Mouse (Mus musculus) CH12.LX (cell line): ENCODE results near the gene Ddn. TPM values are rescaled to one million over a fixed set of nuclear protein-coding genes. Genes with fewer than 3 reads are reported as not detected.

Experiments
- DNase-seq: peaks from one replicate; pipeline ENCODE4 v3.0.0-alpha.2; 2013; ENCODE audit errors: extremely low read depth
- H3K27ac ChIP-seq: 2 replicates; pipeline ENCODE4 v1.5.1; 2012; ENCODE audit warnings: low read depth, mild to moderate bottlenecking, control low read depth, moderate library complexity; ENCODE audit not compliant: insufficient read depth
- H3K27me3 ChIP-seq: replicated peaks from 2 replicates; pipeline ENCODE3; 2012; ENCODE audit warnings: inconsistent platforms
- H3K36me3 ChIP-seq, 2 experiments: replicated peaks in 1 of 2; 2 replicates each; pipeline versions ENCODE3 to v1.6.1; 2012; ENCODE audit warnings: inconsistent platforms in 1 of 2, low read length in 1 of 2, mild to moderate bottlenecking in 1 of 2, mixed read lengths in 1 of 2, moderate library complexity in 1 of 2; ENCODE audit not compliant: control insufficient read depth in 1 of 2, insufficient read depth in 1 of 2
- H3K4me1 ChIP-seq, 2 experiments: 2 replicates each; pipeline ENCODE4 v1.6.1; 2012; ENCODE audit warnings: inconsistent platforms in 1 of 2, moderate library complexity in 1 of 2; ENCODE audit not compliant: insufficient read depth in 2 of 2, control insufficient read depth in 1 of 2
- H3K4me2 ChIP-seq: 2 replicates; pipeline ENCODE4 v1.6.1; 2012; ENCODE audit warnings: low read depth, mild to moderate bottlenecking, control low read depth; ENCODE audit not compliant: poor library complexity, insufficient read depth, severe bottlenecking
- H3K4me3 ChIP-seq, 3 experiments: fragments of 150-350 bp in 1 of 3; sonication (generic) in 1 of 3; replicated peaks in 1 of 3; 2 replicates each; pipeline versions ENCODE3 to v1.5.1; 2011 to 2012; ENCODE audit warnings: low read depth in 2 of 3, low read length in 2 of 3, mild to moderate bottlenecking in 2 of 3, moderate library complexity in 2 of 3, control low read depth in 1 of 3, improper control_type of control experiment in 1 of 3, inconsistent platforms in 1 of 3, mixed read lengths in 1 of 3; ENCODE audit not compliant: poor library complexity in 1 of 3
- H3K79me2 ChIP-seq: replicated peaks from 2 replicates; pipeline ENCODE4 v1.6.1; 2012; ENCODE audit warnings: mild to moderate bottlenecking, moderate library complexity; ENCODE audit not compliant: control insufficient read depth, poor library complexity, insufficient read depth, severe bottlenecking; ENCODE audit errors: extremely low read depth
- H3K9ac ChIP-seq: 2 replicates; pipeline ENCODE4 v1.6.1; 2012; ENCODE audit warnings: low read depth, mild to moderate bottlenecking, control low read depth, moderate library complexity; ENCODE audit not compliant: insufficient read depth
- H3K9me3 ChIP-seq: replicated peaks from 2 replicates; pipeline ENCODE3; 2012; ENCODE audit warnings: low read length, inconsistent platforms, mixed read lengths
- CTCF ChIP-seq, 2 experiments: IDR thresholded peaks in 1 of 2; conservative IDR thresholded peaks in 1 of 2; 2 replicates each; pipeline ENCODE4 v1.5.1; 2011 to 2012; ENCODE audit warnings: low read depth in 2 of 2, low read length in 2 of 2, improper control_type of control experiment in 1 of 2, inconsistent platforms in 1 of 2, mild to moderate bottlenecking in 1 of 2, moderate library complexity in 1 of 2
- EP300 ChIP-seq: IDR thresholded peaks from 2 replicates; pipeline ENCODE4 v1.6.1; 2011; ENCODE audit warnings: low read length, improper control_type of control experiment
- HCFC1 ChIP-seq: IDR thresholded peaks from 2 replicates; pipeline ENCODE4 v1.6.1; 2012; ENCODE audit warnings: low read depth, mild to moderate bottlenecking, inconsistent platforms, low read length, improper control_type of control experiment
- JUN ChIP-seq: IDR thresholded peaks from 2 replicates; pipeline ENCODE4 v1.6.1; 2011; ENCODE audit warnings: low read depth, mild to moderate bottlenecking, low read length, improper control_type of control experiment, moderate library complexity; ENCODE audit not compliant: insufficient read depth
- MYC ChIP-seq: IDR thresholded peaks from 2 replicates; pipeline ENCODE4 v1.6.1; 2011; ENCODE audit warnings: low read depth, mild to moderate bottlenecking, improper control_type of control experiment, low read length
- POLR2A ChIP-seq: IDR thresholded peaks from 2 replicates; pipeline ENCODE4 v1.6.1; 2011; ENCODE audit warnings: low read depth, mild to moderate bottlenecking, improper control_type of control experiment, low read length
- RAD21 ChIP-seq: IDR thresholded peaks from 2 replicates; pipeline ENCODE4 v1.6.1; 2011; ENCODE audit warnings: low read depth, mild to moderate bottlenecking, low read length, improper control_type of control experiment, moderate library complexity
- SMC3 ChIP-seq: IDR thresholded peaks from 2 replicates; pipeline ENCODE4 v1.6.1; 2011; ENCODE audit warnings: low read depth, low read length, improper control_type of control experiment
- TBP ChIP-seq: conservative IDR thresholded peaks from 2 replicates; pipeline ENCODE4 v1.6.1; 2011; ENCODE audit warnings: low read depth, low read length, improper control_type of control experiment
- TCF12 ChIP-seq: IDR thresholded peaks from 2 replicates; pipeline ENCODE4 v1.6.1; 2014; ENCODE audit warnings: low read depth, mild to moderate bottlenecking, inconsistent platforms, low read length, improper control_type of control experiment
- UBTF ChIP-seq: IDR thresholded peaks from 2 replicates; pipeline ENCODE4 v1.6.1; 2012; ENCODE audit warnings: low read depth, mild to moderate bottlenecking, inconsistent platforms, low read length, improper control_type of control experiment, moderate library complexity
- USF1 ChIP-seq: IDR thresholded peaks from 2 replicates; pipeline ENCODE4 v1.6.1; 2014; ENCODE audit warnings: low read depth, mild to moderate bottlenecking, inconsistent platforms, low read length, improper control_type of control experiment
- ZC3H11A ChIP-seq: IDR thresholded peaks from 2 replicates; pipeline ENCODE4 v1.6.1; 2012; ENCODE audit warnings: low read depth, mild to moderate bottlenecking, inconsistent platforms, low read length, improper control_type of control experiment
- ZNF384 ChIP-seq: IDR thresholded peaks from 2 replicates; pipeline ENCODE4 v1.6.1; 2012; ENCODE audit warnings: low read depth, low read length, improper control_type of control experiment, inconsistent platforms
- dilution Hi-C: fragments of 300-500 bp; cut with MboI; formaldehyde crosslinking; loops from 2 replicates; pipeline ENCODE4 v1.14.3; 2020; ENCODE audit warnings: low sequenced_read_pairs; ENCODE audit not compliant: extremely low pct_unique_long_range_greater_than_20kb, extremely low pct_ligation_motif_present
- in situ Hi-C: fragments of 300-500 bp; cut with MboI; formaldehyde crosslinking; loops from 3 replicates; pipeline ENCODE4 v1.14.3; 2019; ENCODE audit warnings: low sequenced_read_pairs, low pct_ligation_motif_present, low pct_unique_long_range_greater_than_20kb, mixed read lengths
- polyA plus RNA-seq: library from polyadenylated mRNA; unstranded; fragments of >175 nt; gene quantifications from 2 replicates; pipeline ENCODE4 v1.2.1, GENCODE M21; 2012; ENCODE audit warnings: low read depth; ENCODE audit not compliant: insufficient read length
- total RNA-seq, 2 experiments: library from RNA; depleted of rRNA; stranded (reverse); fragments of 300-350 nt in 1 of 2; fragments of >200 nt in 1 of 2; gene quantifications; 2 replicates each; pipeline ENCODE4 v1.2.3; 2012 to 2014

The Ddn gene
- total and polyA plus RNA-seq, 3 experiments = 0.04 TPM; not detected in 2

DNA sequence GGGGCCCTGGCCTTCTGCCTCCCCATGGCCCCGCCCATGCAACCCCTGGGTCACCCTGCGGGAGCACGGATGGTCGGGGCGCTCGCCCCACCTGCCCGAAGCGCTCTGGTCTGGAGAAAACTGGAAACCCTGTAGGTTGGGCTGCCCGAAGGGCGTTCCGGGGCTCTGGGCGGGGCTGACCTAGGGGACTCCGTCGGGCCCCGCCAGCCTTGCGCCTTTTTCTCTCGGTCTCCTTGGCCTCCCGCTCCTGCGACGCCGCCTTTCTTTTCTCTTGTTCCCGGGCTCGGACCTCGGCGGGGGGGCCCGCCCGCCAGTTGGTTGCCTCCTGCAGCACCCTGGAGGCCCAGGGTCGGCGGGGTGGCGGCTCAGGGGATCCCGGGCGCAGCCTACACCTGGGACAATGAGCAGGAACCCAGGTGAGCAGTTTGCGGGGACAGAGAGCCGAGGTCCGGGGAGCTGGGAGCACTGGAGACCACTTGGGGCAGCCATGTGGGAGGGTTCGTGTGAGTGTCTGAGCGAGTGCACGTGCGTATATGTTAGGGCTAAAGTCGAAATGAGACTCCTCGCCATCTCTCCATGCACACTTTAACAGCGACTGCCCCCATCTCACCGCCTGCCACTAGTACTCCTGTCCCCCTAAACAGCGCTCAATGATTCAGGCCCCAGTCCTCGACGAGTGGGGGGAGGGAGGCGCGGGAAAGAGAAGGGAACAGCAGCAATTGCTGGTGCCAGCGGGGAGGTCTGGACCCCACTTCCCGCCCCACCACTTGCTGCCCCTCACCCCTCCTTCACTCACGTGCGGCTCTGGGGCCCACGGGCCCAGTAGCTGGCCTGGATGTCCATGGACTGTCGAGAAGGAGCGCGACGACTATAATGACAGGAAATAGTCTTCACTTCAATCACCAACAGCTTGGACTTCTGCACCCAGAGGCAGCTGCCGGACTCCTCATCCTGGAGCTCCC is 2.2 kb downstream of the Ddn start:
- dilution Hi-C loops (no loop called here), in situ Hi-C loops (no loop called here)
- Histone ChIP-seq H3K36me3 (peaks cover 0 to 15% of the 10 kb centered on the region in 2 experiments), H3K4me3 (no peak overlapping the region), H3K79me2 (no peaks in the 10 kb centered on the region), H3K27me3 (peaks cover 62% of the 10 kb centered on the region), H3K9me3 (peaks cover 16% of the 10 kb centered on the region), H3K4me1 (peaks cover 5 to 29% of the 10 kb centered on the region in 2 experiments; a peak in 2 of 4 replicates), H3K9ac (no peak overlapping the region), H3K27ac (no peak overlapping the region), H3K4me2 (no peak overlapping the region; the same call in 1 of the 2 replicates)
- TF ChIP-seq ZNF384 (no peak), UBTF (no peak), CTCF (conservative IDR thresholded peaks at IDR 0.05 in 1 of 2, IDR thresholded peaks at IDR 0.05 in 1 of 2; ENCODE audit: low read depth in 2 of 2, low read length in 2 of 2) (no peak), TBP (no peak), JUN (no peak), MYC (no peak), RAD21 (no peak), POLR2A (no peak), TCF12 (no peak), HCFC1 (no peak), ZC3H11A (no peak)
- no peak for DNase-seq

DNA sequence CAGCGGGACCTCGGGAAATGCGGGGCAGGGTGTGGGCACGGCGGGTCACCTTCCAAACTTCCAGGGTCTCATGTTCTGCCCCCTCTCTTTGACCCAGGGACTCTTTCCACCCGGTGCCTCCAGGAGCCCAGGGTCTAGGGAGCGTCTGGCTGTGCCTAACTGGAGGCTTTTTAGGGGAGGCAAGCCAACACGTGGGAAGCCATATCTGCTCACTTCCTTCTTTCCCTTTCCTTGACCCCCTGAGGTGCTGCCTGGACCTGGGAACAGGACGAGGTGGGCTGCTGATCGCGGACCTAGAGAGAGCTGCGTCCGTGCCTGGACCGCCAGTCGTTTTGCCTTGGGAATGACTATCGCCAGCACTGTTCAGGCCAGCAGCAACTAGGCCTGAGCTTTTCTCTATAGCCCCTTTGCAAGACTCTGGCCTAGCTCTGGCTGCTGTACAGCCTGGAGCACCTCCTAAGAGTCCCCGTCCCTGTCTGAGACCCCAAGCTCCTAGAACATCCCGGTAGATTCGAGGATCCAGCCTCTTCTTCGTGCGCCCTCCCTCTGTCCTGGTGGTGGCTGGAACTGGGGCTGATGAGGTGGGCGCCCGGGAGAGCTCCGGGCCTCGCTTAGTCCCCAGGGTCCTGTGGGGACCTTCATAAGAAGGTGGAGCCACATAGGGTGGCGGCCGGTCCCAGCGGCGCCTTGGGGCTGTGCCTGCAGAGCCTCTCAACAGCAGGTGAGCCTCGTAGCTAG is 3.0 kb downstream of the Ddn start:
- H3K9ac ChIP-seq = no peak overlapping the region
- H3K36me3 ChIP-seq = peaks cover 0 to 10% of the 10 kb centered on the region in 2 experiments
- dilution Hi-C loops = no loop called here
- H3K27ac ChIP-seq = no peak overlapping the region
- peaks cover 16% of the 10 kb centered on the region for H3K9me3 ChIP-seq
- H3K4me1 ChIP-seq = peaks cover 5 to 32% of the 10 kb centered on the region in 2 experiments; a peak in 2 of 4 replicates
- peaks cover 69% of the 10 kb centered on the region for H3K27me3 ChIP-seq
- H3K79me2 ChIP-seq = no peaks in the 10 kb centered on the region
- TF ChIP-seq CTCF (conservative IDR thresholded peaks at IDR 0.05 in 1 of 2, IDR thresholded peaks at IDR 0.05 in 1 of 2; ENCODE audit: low read depth in 2 of 2, low read length in 2 of 2) (no peak), USF1 (no peak), EP300 (no peak), SMC3 (no peak)
- H3K4me3 ChIP-seq = no peak overlapping the region
- in situ Hi-C loops = no loop called here
- H3K4me2 ChIP-seq = no peak overlapping the region
- DNase-seq = no peak
